Mouse (Mus musculus) lung, embryonic 16.5 days (tissue): Measurements from ENCODE around the gene Abt1. TPM values are rescaled to one million over a fixed set of nuclear protein-coding genes. Genes with fewer than 3 reads are reported as not detected.

Experiments used
- ATAC-seq: fragments of 200-750 bp; cut with Nextera tagmentation; 2 replicates; pipeline ENCODE4 v1.8.0; 2017; ENCODE audit warnings: low read depth, mild to moderate bottlenecking, moderate library complexity
- H3K27ac ChIP-seq: fragments of 300-500 bp; sonication (generic); 2 replicates; pipeline ENCODE4 v1.5.1; 2014; ENCODE audit warnings: mild to moderate bottlenecking, control low read depth, low read length
- H3K27me3 ChIP-seq: fragments of 300-500 bp; sonication (generic); 2 replicates; pipeline ENCODE4 v1.6.1; 2014; ENCODE audit warnings: low read depth, low read length, mixed read lengths; ENCODE audit not compliant: control insufficient read depth, insufficient read depth
- H3K36me3 ChIP-seq: fragments of 300-500 bp; sonication (generic); 2 replicates; pipeline ENCODE4 v1.6.1; 2014; ENCODE audit warnings: low read length; ENCODE audit not compliant: control insufficient read depth, insufficient read depth
- H3K4me1 ChIP-seq: fragments of 300-500 bp; sonication (generic); replicated peaks from 2 replicates; pipeline ENCODE4 v1.6.1; 2014; ENCODE audit warnings: low read length, mixed read lengths; ENCODE audit not compliant: control insufficient read depth, insufficient read depth
- H3K4me2 ChIP-seq: fragments of 300-500 bp; sonication (generic); 2 replicates; pipeline ENCODE4 v1.6.1; 2014; ENCODE audit warnings: low read depth, low read length, control low read depth
- H3K4me3 ChIP-seq: fragments of 300-500 bp; sonication (generic); 2 replicates; pipeline ENCODE4 v1.5.1; 2014; ENCODE audit warnings: mild to moderate bottlenecking, low read length, control low read depth
- H3K9ac ChIP-seq: fragments of 300-500 bp; sonication (generic); 2 replicates; pipeline ENCODE4 v1.6.1; 2014; ENCODE audit warnings: low read length, control low read depth
- H3K9me3 ChIP-seq: fragments of 300-500 bp; sonication (generic); 2 replicates; pipeline ENCODE4 v1.6.1; 2016; ENCODE audit warnings: low read length; ENCODE audit not compliant: control insufficient read depth
- WGBS: fragments of 180-500 bp; shearing (Covaris S2); extraction: QIAGEN DNeasy Blood & Tissue Kit; methylation state at CpG from one replicate; pipeline ENCODE4 v1.1.7; 2014; 5-methylcytosine and 5-hydroxymethylcytosine counted together
- polyA plus RNA-seq: library from polyadenylated mRNA; unstranded; fragments of >200 nt; fragmentation: Nextera tagmentation; extraction: Ambion mirVana; gene quantifications from 2 replicates; pipeline ENCODE4 v1.2.1, GENCODE M21; 2015

Abt1 gene
- polyA plus RNA-seq, 1 experiment from 2014 or later, result 12.3 TPM

DNA sequence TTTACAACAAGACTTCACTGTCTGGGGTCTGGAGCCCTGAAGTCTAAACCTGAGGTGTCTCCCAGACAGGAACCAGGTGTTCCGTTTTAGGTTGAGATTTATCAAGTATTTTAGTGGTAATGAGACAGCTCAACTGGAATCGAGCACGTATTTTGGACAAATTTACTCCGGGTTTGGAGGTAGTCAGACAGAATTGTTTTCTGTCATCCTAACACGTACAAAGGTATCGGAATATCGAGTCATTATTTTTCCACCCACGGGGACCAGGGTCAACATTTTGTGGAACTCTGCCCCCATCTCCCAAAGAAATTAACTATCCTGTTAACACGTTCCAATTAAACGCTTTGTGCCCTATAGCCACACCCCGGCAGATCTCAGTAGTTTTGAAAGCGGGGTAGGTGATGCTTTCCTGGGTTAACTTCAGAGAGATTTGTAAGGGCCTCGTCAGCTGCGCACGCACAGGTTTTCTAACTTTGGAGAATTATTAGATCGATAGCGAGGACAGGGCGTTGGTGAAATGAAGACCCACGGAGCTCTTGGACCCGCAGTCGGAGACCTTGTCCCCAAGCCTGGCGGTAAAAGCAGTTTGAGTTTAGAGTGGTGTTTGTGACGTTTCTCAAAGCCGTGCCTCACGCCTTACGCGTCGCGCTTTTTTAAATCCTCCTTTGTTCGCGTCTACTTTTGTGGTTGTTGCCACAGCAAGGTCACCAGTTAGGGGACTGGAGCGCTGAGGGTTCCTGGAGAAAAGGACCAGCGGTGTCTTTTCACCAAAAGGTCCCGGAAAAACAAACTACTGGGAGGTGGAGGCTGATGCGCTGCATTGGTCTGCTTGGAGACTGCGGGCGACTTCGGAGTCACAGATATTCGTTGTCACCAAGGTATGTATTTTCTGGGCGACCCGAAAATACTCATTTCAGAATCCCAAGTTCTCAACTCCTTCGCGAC is 28.1 kb downstream of the Abt1 start:
- 2% methylated on average over 43 of the region's 43 CpGs for WGBS
- ATAC-seq, result no peak
- Histone ChIP-seq H3K4me2 (peak overlapping the region; percentile 85), H3K27ac (no peak overlapping the region), H3K4me3 (peak overlapping the region; percentile 55), H3K36me3 (no peaks in the 10 kb centered on the region), H3K4me1 (peaks cover 9% of the 10 kb centered on the region; the same call in 1 of the 2 replicates), H3K9me3 (no peaks in the 10 kb centered on the region), H3K27me3 (peaks cover 37% of the 10 kb centered on the region), H3K9ac (peak overlapping the region; percentile 45)

DNA sequence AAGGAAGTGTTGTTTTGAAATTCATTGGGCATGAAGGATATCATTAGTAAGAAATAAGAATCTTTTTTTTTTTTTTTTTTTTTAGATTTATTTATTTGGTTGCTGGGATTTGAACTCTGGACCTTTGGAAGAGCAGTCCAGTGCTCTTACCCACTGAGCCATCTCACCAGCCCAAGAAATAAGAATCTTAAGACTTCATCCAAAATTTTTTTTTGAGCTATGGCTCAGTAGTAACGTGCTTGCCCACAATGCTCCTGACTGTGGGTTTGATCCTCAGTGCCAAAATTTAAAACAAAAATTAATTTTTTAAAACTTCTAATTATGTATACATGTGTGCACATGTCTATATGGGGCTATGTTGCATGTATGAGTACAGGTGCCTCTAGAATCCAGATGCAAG is 36.1 kb downstream of the Abt1 start:
- H3K27me3 ChIP-seq, result no peaks in the 10 kb centered on the region

DNA sequence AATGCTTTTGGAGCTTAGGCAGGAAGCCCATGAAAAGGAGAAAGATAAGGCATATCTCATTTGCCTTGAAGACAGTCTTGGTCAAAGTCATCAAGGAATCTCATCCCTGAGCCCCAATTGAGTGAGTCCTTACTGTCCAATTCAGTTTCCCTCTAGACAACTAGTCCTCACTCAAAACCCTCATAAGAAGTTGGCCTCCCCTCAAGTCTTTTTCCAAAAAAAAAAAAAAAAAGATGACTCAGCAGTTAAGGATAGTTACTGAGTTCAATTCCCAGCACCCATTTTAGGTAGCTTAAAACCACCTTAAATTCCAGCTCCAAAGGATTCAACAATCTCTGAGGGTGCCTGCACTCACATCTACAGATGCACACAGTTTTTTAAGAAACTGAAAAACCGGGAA is 40.5 kb downstream of the Abt1 start:
- Histone ChIP-seq H3K4me3 (no peak overlapping the region), H3K36me3 (no peaks in the 10 kb centered on the region), H3K27me3 (no peaks in the 10 kb centered on the region), H3K9ac (no peak overlapping the region), H3K9me3 (no peaks in the 10 kb centered on the region), H3K4me2 (no peak overlapping the region), H3K27ac (no peak overlapping the region), H3K4me1 (no peaks in the 10 kb centered on the region)
- no peak for ATAC-seq
- 53% methylated on average over 1 of the region's 1 CpGs for WGBS

More for the DNA sequence above, 36.1 kb downstream of the Abt1 start:
- Histone ChIP-seq H3K9ac (no peak overlapping the region), H3K4me2 (no peak overlapping the region), H3K4me1 (no peaks in the 10 kb centered on the region), H3K27ac (no peak overlapping the region), H3K9me3 (no peaks in the 10 kb centered on the region), H3K4me3 (no peak overlapping the region), H3K36me3 (no peaks in the 10 kb centered on the region)
- WGBS, result 74% methylated on average over 1 of the region's 1 CpGs
- ATAC-seq, result no peak

DNA sequence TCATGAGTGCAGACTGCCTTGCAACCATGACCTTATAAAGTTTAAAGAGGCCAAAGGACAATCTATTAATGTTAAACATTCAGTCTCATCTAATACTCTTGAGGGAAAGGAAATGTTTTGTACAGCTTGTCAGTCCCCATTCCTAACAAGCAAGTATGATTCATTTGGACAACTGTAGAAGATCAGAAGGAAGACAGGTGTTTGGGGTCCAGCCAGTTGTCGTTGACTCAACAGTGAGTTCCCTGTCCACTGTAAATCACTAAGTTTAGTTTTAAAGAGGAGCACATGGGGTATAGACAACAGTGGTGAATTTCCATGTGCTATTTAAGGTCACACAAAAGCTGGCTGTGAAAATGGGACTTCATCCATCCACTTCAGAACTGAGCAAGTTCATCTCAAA is 51.2 kb downstream of the Abt1 start:
- H3K4me2 ChIP-seq, result no peak overlapping the region
- peaks cover 11% of the 10 kb centered on the region for H3K4me1 ChIP-seq
- no peak for ATAC-seq
- H3K9ac ChIP-seq, result no peak overlapping the region
- no peak overlapping the region for H3K27ac ChIP-seq
- no peaks in the 10 kb centered on the region for H3K27me3 ChIP-seq
- no peak overlapping the region for H3K4me3 ChIP-seq
- 61% methylated on average over 1 of the region's 1 CpGs for WGBS
- no peaks in the 10 kb centered on the region for H3K9me3 ChIP-seq
- H3K36me3 ChIP-seq, result no peaks in the 10 kb centered on the region

DNA sequence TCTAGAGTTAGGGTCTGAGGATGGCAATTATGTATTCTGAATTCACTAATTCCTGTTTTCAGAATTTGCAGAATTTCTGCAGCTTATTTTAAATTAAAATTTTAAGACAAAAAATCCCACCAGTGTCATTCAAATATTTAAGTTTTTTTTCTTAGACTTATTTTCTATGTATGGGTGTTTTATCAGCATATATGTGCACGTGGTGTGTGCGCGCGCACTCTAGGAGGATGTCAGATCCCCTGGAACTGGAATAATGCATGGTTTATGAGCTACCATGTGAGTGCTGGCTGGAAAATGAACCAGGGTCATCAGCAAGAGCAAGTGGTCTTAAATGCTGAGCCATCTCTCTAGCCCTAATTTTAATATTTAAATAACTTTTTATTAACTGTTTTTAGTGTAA is 53.6 kb downstream of the Abt1 start:
- Histone ChIP-seq H3K9me3 (no peaks in the 10 kb centered on the region), H3K9ac (no peak overlapping the region), H3K4me3 (no peak overlapping the region), H3K27ac (no peak overlapping the region), H3K36me3 (no peaks in the 10 kb centered on the region; the same call in 1 of the 2 replicates), H3K27me3 (no peaks in the 10 kb centered on the region), H3K4me2 (no peak overlapping the region), H3K4me1 (peaks cover 20% of the 10 kb centered on the region)
- no peak for ATAC-seq
- 88% methylated on average over 4 of the region's 4 CpGs for WGBS

DNA sequence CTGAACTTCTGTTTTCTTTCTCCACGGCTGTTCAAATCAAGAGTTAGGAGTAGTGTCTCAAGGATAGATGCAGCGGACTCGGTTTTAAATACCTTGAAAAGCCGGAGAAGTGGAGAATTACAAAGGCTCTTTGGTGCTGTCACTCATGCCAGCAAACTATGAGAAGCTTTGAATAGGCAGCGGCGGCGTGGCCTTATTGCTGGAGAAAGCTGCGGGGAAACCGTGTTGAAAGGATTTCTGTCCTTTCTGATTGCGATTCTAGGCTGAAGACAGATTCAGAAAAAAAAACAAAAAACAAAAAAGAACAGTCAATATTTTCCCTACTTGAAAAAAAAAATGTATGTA is 54.3 kb downstream of the Abt1 start:
- peak overlapping the region; percentile 89 for H3K4me3 ChIP-seq
- no peaks in the 10 kb centered on the region for H3K27me3 ChIP-seq
- under 1% methylated on average over 10 of the region's 10 CpGs for WGBS
- peak overlapping the region; percentile 77 for H3K9ac ChIP-seq
- H3K27ac ChIP-seq, result peak overlapping the region; percentile 99
- ATAC-seq, result peak; percentile 10
- no peaks in the 10 kb centered on the region for H3K9me3 ChIP-seq
- peaks cover 20% of the 10 kb centered on the region for H3K4me1 ChIP-seq
- H3K36me3 ChIP-seq, result no peaks in the 10 kb centered on the region; the same call in none of the 2 replicates
- peak overlapping the region; percentile 76 for H3K4me2 ChIP-seq

DNA sequence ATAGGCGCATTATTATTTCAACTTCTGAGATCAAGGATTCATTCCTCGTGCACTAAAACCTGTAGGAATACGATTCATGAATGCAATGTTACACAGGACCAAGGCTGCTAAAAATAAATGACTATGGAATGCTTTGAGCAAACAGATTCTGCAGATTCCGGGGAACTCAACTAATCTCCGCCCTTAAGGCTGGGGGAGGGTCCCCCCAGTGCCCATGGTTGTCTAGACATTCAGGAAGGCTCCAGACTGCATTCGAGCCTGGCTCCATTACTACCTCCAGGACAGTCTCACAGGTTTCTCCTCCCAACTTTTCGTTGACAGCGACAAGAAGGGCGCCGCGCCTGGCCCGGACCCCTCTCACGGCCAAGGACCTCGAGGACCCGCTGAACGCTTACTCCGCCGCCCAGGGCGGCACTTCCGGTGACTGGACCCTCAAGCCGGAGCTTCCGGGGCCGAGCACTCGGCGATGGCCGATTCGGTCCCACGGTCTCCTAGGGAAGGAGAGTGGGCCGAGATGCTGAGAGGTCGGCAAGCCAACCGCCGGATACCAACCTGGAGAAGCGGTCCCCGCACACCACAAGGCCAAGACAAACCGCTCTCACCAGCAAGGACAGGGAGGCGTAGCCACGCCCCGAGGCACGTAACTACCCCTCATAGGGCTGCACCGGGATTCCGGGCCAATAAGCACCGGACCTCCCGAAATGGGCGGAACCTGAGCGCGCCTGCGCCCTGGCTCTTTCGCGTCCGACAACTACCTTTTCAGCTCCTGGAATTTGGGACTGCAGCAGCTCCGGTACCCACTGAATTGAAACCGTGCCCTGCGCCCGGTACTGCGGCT is 54.9 kb downstream of the Abt1 start, which contains the start of gene Zfp322a:
TSS of gene Zfp322a (minus strand) at position 626 of the 838 bp plus-strand sequence.
- H3K4me2 ChIP-seq, result peak within 1 kb of the TSS; percentile 88
- H3K27ac ChIP-seq, result peak within 1 kb of the TSS; percentile 99
- WGBS, result under 1% methylated on average over 55 of the region's 55 CpGs
- no peaks in the 10 kb centered on the region for H3K9me3 ChIP-seq
- peak; percentile 100 for ATAC-seq
- no peaks in the 10 kb centered on the region; the same call in none of the 2 replicates for H3K36me3 ChIP-seq
- peak within 1 kb of the TSS; percentile 89 for H3K4me3 ChIP-seq
- no peaks in the 10 kb centered on the region for H3K27me3 ChIP-seq
- H3K9ac ChIP-seq, result peak within 1 kb of the TSS; percentile 88
- H3K4me1 ChIP-seq, result peaks cover 20% of the 10 kb centered on the region
